Comparison of ENCODE assay signal across 25 mouse cellular contexts in the genomic region with DNA sequence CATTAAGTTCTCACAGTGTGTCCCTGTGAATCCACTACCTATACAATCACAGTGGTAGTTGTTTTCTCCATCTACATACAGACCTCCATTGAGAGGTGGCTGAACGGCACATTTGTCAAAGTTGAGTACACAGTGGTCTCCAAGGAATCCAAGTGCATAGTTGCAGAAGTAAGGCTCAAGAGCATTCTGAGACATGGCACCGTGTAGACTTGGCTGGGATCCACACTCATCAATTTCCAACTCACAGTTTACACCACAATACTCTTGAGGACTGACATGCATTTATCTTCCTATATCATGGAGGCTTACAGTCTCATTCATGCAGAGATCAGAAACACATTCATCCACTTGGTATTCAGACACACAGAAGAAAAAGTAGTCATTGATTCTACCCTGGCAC.
DNase-seq lines count a peak whose midpoint lies in the region; ATAC-seq and TF ChIP-seq lines count a peak whose summit lies in the region.
"Had no signal": no experiment of that assay in that cellular context is flagged by ENCODE, and none has a peak within 500 bp of the region (broad histone marks: within the 10 kb centered on the region; RNA-seq: fewer than 3 reads in every experiment).

No protein-coding gene starts in this region.

- H3K9me3 ChIP-seq in hindbrain, postnatal 0 days (ENCODE audit: low read length) = no peaks in the 10 kb centered on the region
- H3K9me3 ChIP-seq in hindbrain, embryonic 11.5 days (ENCODE audit: control insufficient read depth, low read length) = no peaks in the 10 kb centered on the region
- no peaks in the 10 kb centered on the region for H3K9me3 ChIP-seq in neural tube, embryonic 12.5 days
- H3K9me3 ChIP-seq in neural tube, embryonic 14.5 days (ENCODE audit: control insufficient read depth, low read length) = no peaks in the 10 kb centered on the region
- H3K9me3 ChIP-seq: embryonic facial prominence, embryonic 10.5 days; embryonic facial prominence, embryonic 12.5 days; forebrain, embryonic 13.5 days; forebrain, embryonic 15.5 days; G1E had no signal

- H3K36me3 ChIP-seq in hindbrain, postnatal 0 days (ENCODE audit: insufficient read depth, low read length) = no peaks in the 10 kb centered on the region
- no peaks in the 10 kb centered on the region for H3K36me3 ChIP-seq in hindbrain, embryonic 11.5 days (ENCODE audit: control insufficient read depth, insufficient read depth, low read length)
- no peaks in the 10 kb centered on the region for H3K36me3 ChIP-seq in neural tube, embryonic 12.5 days
- no peaks in the 10 kb centered on the region for H3K36me3 ChIP-seq in neural tube, embryonic 14.5 days (ENCODE audit: control insufficient read depth, insufficient read depth, low read length)
- H3K36me3 ChIP-seq: embryonic facial prominence, embryonic 10.5 days; embryonic facial prominence, embryonic 12.5 days; forebrain, embryonic 15.5 days; G1E had no signal

- DNase-seq in hindbrain, postnatal 0 days (ENCODE audit: low spot score) = no peak
- no peak for DNase-seq in hindbrain, embryonic 11.5 days (ENCODE audit: low spot score)
- DNase-seq in neural tube, embryonic 10.5 days (ENCODE audit: extremely low spot score, low spot score) = no peak
- peak; percentile 16 for DNase-seq in 3T3-L1 (ENCODE audit: low read depth, low spot score)
- no peak for DNase-seq in heart, postnatal 10 days
- DNase-seq: adrenal gland, adult 8-10 months; adrenal gland, postnatal 14 days; adrenal gland, postnatal 36 days; B cell, adult 2 months; cerebellum, adult 11-12 months; cerebellum, adult 2 months; cerebellum, adult 9-10 months; cerebellum, postnatal 10 days; cerebellum, postnatal 25 days had no signal

- no peak overlapping the region for H3K4me3 ChIP-seq in hindbrain, postnatal 0 days (ENCODE audit: low read length)
- no peak overlapping the region for H3K4me3 ChIP-seq in hindbrain, embryonic 11.5 days (ENCODE audit: low read depth, low read length)
- no peak overlapping the region for H3K4me3 ChIP-seq in neural tube, embryonic 12.5 days
- no peak overlapping the region for H3K4me3 ChIP-seq in neural tube, embryonic 14.5 days (ENCODE audit: low read depth, low read length)
- H3K4me3 ChIP-seq: embryonic facial prominence, embryonic 10.5 days; embryonic facial prominence, embryonic 12.5 days; forebrain, embryonic 13.5 days; forebrain, embryonic 15.5 days had no signal

- no peak overlapping the region for H3K9ac ChIP-seq in hindbrain, postnatal 0 days (replicated peaks; ENCODE audit: low read length)
- H3K9ac ChIP-seq in hindbrain, embryonic 11.5 days (ENCODE audit: low read depth, low read length) = no peak overlapping the region
- no peak overlapping the region for H3K9ac ChIP-seq in neural tube, embryonic 12.5 days
- no peak overlapping the region for H3K9ac ChIP-seq in neural tube, embryonic 14.5 days (replicated peaks; ENCODE audit: low read depth, low read length)
- H3K9ac ChIP-seq: embryonic facial prominence, embryonic 12.5 days; forebrain, embryonic 13.5 days; forebrain, embryonic 15.5 days had no signal

- H3K27me3 ChIP-seq in hindbrain, postnatal 0 days (ENCODE audit: insufficient read depth, low read length) = no peaks in the 10 kb centered on the region
- H3K27me3 ChIP-seq in hindbrain, embryonic 11.5 days (ENCODE audit: control insufficient read depth, insufficient read depth, low read length) = no peaks in the 10 kb centered on the region
- H3K27me3 ChIP-seq in neural tube, embryonic 12.5 days (replicated peaks) = no peaks in the 10 kb centered on the region
- no peaks in the 10 kb centered on the region for H3K27me3 ChIP-seq in neural tube, embryonic 14.5 days (ENCODE audit: control insufficient read depth, insufficient read depth, low read length)
- H3K27me3 ChIP-seq: CH12.LX; embryonic facial prominence, embryonic 12.5 days; forebrain, embryonic 13.5 days; forebrain, embryonic 15.5 days; Patski had no signal

- 44% methylated on average over 2 of the region's 2 CpGs for WGBS in hindbrain, postnatal 0 days
- WGBS in hindbrain, embryonic 11.5 days = 90% methylated on average over 2 of the region's 2 CpGs
- 73% methylated on average over 2 of the region's 2 CpGs for WGBS in neural tube, embryonic 12.5 days
- WGBS in neural tube, embryonic 14.5 days = 56% methylated on average over 2 of the region's 2 CpGs

- no peaks in the 10 kb centered on the region for H3K4me1 ChIP-seq in hindbrain, postnatal 0 days (ENCODE audit: insufficient read depth, low read length)
- no peaks in the 10 kb centered on the region for H3K4me1 ChIP-seq in hindbrain, embryonic 11.5 days (replicated peaks; ENCODE audit: control insufficient read depth, insufficient read depth, low read length)
- H3K4me1 ChIP-seq in neural tube, embryonic 12.5 days = no peaks in the 10 kb centered on the region
- no peaks in the 10 kb centered on the region for H3K4me1 ChIP-seq in neural tube, embryonic 14.5 days (ENCODE audit: control insufficient read depth, insufficient read depth, low read length)
- H3K4me1 ChIP-seq: embryonic facial prominence, embryonic 12.5 days; forebrain, embryonic 13.5 days; forebrain, embryonic 15.5 days had no signal

- H3K27ac ChIP-seq in hindbrain, postnatal 0 days = no peak overlapping the region
- H3K27ac ChIP-seq in hindbrain, embryonic 11.5 days (ENCODE audit: low read depth, low read length) = no peak overlapping the region
- no peak overlapping the region for H3K27ac ChIP-seq in neural tube, embryonic 12.5 days
- no peak overlapping the region for H3K27ac ChIP-seq in neural tube, embryonic 14.5 days (ENCODE audit: low read depth, low read length)
- H3K27ac ChIP-seq: embryonic facial prominence, embryonic 10.5 days; embryonic facial prominence, embryonic 12.5 days; forebrain, embryonic 13.5 days; forebrain, embryonic 15.5 days had no signal

- ATAC-seq in hindbrain, postnatal 0 days = peak; percentile 32; the same call in 1 of the 2 replicates
- no peak for ATAC-seq in hindbrain, embryonic 11.5 days (ENCODE audit: low FRiP score)
- peak; percentile 70 for ATAC-seq in neural tube, embryonic 12.5 days (ENCODE audit: low FRiP score, low read depth)
- ATAC-seq in neural tube, embryonic 14.5 days (ENCODE audit: low read depth) = peak; percentile 38; the same call in 1 of the 2 replicates
- ATAC-seq: activated CD4-positive, CD25-positive, alpha-beta regulatory T cell, adult 4 months; CD4-positive, CD25-positive, alpha-beta regulatory T cell, adult 4 months; forebrain, embryonic 13.5 days; forebrain, embryonic 15.5 days; Patski had no signal

- no peak for TF ChIP-seq CTCF in hindbrain, postnatal 0 days (IDR thresholded peaks at IDR 0.05; ENCODE audit: low read depth)

- intact Hi-C loops in heart, postnatal 10 days (cut with DNase I) = no loop called here

- H3K4me2 ChIP-seq in hindbrain, postnatal 0 days (ENCODE audit: low read depth, low read length) = no peak overlapping the region
- no peak overlapping the region for H3K4me2 ChIP-seq in hindbrain, embryonic 11.5 days (replicated peaks; ENCODE audit: low read depth, low read length)
- no peak overlapping the region for H3K4me2 ChIP-seq in neural tube, embryonic 12.5 days (replicated peaks)
- H3K4me2 ChIP-seq in neural tube, embryonic 14.5 days (ENCODE audit: low read depth, low read length) = no peak overlapping the region
- H3K4me2 ChIP-seq: embryonic facial prominence, embryonic 12.5 days; forebrain, embryonic 13.5 days; forebrain, embryonic 15.5 days had no signal
